Mouse (Mus musculus): ENCODE measurements at regions not wholly inside any gene's neighbourhood (a gene's known extent, or its start where the extent isn't known, plus 50 kb on each side); places are given as distances from the start of the nearest gene placed in this dataset.

DNA sequence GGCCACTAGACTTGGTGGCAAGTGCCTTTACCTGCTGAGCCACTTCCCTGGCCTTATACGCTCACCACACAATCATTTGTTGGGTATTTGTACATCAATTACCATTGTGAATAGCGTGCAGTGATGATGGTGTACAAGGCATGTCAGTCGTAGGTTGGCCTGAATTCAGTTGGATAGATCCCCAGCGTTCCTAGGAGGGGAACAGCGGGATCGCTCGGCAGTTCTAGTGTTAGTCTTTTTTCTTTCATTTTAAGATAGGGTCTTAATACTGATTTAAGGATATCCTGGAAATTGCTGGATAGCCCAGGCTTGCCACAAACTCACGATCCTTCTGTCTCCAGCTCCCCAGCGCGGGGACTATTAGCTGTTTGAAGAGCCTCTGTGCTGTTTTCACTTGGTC, 92.9 kb upstream of the Arhgap32 start:
- no peaks in the 10 kb centered on the region for H3K4me1 ChIP-seq
- peaks cover 7% of the 10 kb centered on the region for H3K27me3 ChIP-seq (replicated peaks)
- TF ChIP-seq GATA1 (IDR thresholded peaks at IDR 0.05; ENCODE audit: borderline replicate concordance, low read length) (no peak), FLI1 (IDR thresholded peaks at IDR 0.05; ENCODE audit: low read length) (no peak)
- no peaks in the 10 kb centered on the region for H3K36me3 ChIP-seq (replicated peaks; ENCODE audit: low read length)
- H3K4me3 ChIP-seq (replicated peaks): no peak overlapping the region
- H3K9me3 ChIP-seq: no peaks in the 10 kb centered on the region

DNA sequence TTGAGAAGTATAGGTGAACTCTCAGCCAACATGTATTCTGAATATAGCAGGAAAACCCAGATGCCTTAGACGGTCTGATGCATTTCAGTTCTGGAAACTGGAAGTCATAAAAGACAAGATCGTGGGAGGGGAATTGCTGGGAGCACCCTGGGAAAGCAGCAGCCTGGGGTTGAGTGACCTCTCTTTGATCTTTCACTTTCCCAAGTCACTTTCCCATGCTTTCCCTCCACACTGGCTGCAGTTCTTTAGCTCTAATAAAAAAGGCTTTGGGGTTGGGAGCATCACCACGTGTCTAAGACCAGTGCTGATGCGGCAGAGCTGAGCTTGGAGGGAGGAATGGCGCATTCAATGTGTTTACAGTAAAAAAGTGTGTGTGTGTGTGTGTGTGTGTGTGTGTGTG, 91.2 kb upstream of the Arhgap32 start:
- H3K4me3 ChIP-seq (replicated peaks): no peak overlapping the region
- H3K36me3 ChIP-seq (replicated peaks; ENCODE audit: low read length): no peaks in the 10 kb centered on the region
- no peaks in the 10 kb centered on the region for H3K4me1 ChIP-seq
- no peaks in the 10 kb centered on the region for H3K9me3 ChIP-seq
- no peak for TF ChIP-seq FLI1 (IDR thresholded peaks at IDR 0.05; ENCODE audit: low read length)
- TF ChIP-seq GATA1 (IDR thresholded peaks at IDR 0.05; ENCODE audit: borderline replicate concordance, low read length): no peak
- peaks cover 17% of the 10 kb centered on the region for H3K27me3 ChIP-seq (replicated peaks)

DNA sequence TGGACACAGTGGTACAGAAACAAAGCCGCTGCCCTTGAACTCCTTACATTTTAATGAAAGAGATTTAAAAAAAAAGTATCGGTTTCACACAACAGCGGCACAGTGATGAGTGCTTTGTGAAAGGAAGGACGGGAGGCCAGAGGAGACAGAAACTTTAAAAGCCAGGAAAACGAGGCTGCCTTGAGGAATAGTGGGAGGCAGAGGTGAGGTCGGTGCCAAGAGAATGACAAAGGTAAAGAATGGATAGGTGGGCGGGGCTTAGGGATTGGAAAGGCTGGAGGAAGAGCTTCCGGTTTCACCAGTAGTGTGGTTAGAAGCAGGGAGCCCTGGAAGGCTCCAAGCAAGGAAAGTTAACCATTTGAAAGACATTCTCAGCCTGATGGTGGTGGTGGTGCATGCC, 88.0 kb upstream of the Arhgap32 start:
- TF ChIP-seq GATA1 (IDR thresholded peaks at IDR 0.05; ENCODE audit: borderline replicate concordance, low read length) (no peak), FLI1 (IDR thresholded peaks at IDR 0.05; ENCODE audit: low read length) (no peak)

DNA sequence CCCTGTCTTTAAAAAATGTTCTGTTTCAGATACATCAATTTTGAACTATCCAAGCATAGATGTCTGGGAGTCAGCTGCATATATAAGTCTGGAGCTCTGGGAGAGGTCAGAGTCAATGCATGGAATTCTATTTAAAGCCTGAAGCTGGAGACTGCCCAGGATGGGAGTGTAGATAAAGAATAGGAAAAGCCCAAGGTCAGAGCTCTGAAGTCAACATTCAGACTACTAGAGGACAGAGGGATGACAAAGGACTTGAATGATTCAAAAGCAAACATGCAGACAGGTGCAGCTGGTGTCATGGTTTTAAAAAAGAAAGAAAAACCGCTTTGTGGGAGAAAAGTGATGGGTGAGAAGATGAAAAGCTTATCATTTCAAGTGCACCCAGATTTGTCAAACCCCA, 86.9 kb upstream of the Arhgap32 start:
- Histone ChIP-seq H3K9me3 (no peaks in the 10 kb centered on the region), H3K4me1 (peaks cover 10% of the 10 kb centered on the region), H3K4me3 (replicated peaks) (no peak overlapping the region), H3K27me3 (replicated peaks) (peaks cover 55% of the 10 kb centered on the region), H3K36me3 (replicated peaks; ENCODE audit: low read length) (no peaks in the 10 kb centered on the region)
- TF ChIP-seq FLI1 (IDR thresholded peaks at IDR 0.05; ENCODE audit: low read length): no peak
- no peak for TF ChIP-seq GATA1 (IDR thresholded peaks at IDR 0.05; ENCODE audit: borderline replicate concordance, low read length)

More for the DNA sequence above, 88.0 kb upstream of the Arhgap32 start:
- no peak overlapping the region for H3K4me3 ChIP-seq (replicated peaks)
- no peaks in the 10 kb centered on the region for H3K36me3 ChIP-seq (replicated peaks; ENCODE audit: low read length)
- peaks cover 9% of the 10 kb centered on the region for H3K4me1 ChIP-seq
- H3K9me3 ChIP-seq: no peaks in the 10 kb centered on the region
- H3K27me3 ChIP-seq (replicated peaks): peaks cover 45% of the 10 kb centered on the region

DNA sequence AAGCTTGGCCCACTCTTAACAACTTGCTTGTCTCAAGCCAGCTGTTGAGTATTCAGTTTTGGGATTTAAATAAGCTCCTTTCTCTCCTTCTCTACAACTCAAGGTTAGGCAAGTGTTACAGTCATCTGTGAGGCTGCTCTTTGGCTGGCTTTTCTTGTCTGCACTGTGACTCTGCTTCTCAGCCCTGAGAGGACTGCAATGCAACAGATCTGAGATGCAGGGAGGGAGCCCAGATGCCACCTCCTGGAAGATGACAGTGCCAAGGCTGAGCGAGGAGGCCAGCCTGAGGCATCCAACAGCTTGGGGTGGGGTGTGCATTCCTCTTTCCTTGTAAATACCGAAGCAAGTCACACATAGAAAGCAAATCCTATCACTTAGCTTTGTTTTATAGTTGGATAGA, 86.2 kb upstream of the Arhgap32 start:
- Histone ChIP-seq H3K9me3 (no peaks in the 10 kb centered on the region), H3K27me3 (replicated peaks) (peaks cover 62% of the 10 kb centered on the region), H3K36me3 (replicated peaks; ENCODE audit: low read length) (no peaks in the 10 kb centered on the region), H3K4me3 (replicated peaks) (no peak overlapping the region), H3K4me1 (peaks cover 10% of the 10 kb centered on the region)
- TF ChIP-seq FLI1 (IDR thresholded peaks at IDR 0.05; ENCODE audit: low read length): no peak
- no peak for TF ChIP-seq GATA1 (IDR thresholded peaks at IDR 0.05; ENCODE audit: borderline replicate concordance, low read length)

- Histone ChIP-seq H3K27me3 (replicated peaks) (peaks cover 66% of the 10 kb centered on the region), H3K4me3 (replicated peaks) (no peak overlapping the region)
- TF ChIP-seq FLI1 (IDR thresholded peaks at IDR 0.05; ENCODE audit: low read length) (no peak), GATA1 (IDR thresholded peaks at IDR 0.05; ENCODE audit: borderline replicate concordance, low read length) (no peak)
These were observed 85.7 kb upstream of the Arhgap32 start for GRCm38 (mm10) chr9:32030203-32030602.

DNA sequence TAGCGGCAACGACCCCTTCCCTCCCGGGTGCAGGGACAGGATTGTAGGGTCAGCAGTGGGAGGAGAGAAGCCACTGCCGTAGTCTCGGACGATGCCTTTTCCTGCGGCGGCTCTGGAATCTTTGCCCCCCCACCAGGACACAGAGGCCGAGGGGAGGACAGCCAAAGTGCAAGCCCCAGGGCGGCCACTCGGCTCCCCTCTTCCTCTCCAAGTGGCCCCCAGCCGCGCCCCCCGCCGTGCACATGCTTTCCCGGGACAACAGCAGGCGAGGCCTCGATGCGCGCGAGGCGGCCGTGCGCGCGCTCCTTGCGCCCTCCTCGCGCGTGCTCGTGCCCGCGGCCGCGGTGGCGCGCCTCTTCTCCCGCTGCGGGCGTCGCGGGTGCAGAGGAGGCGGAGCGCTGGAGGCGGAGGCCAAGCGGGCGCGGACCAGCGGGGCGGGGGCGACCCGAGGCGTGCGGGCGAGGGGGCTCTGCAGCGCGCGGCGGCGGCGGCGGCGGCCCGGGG, 83.9 kb upstream of the Arhgap32 start:
- TF ChIP-seq GATA1 (IDR thresholded peaks at IDR 0.05; ENCODE audit: borderline replicate concordance, low read length) (no peak), FLI1 (IDR thresholded peaks at IDR 0.05; ENCODE audit: low read length) (no peak)
- H3K9me3 ChIP-seq: no peaks in the 10 kb centered on the region
- H3K4me3 ChIP-seq (replicated peaks): peak overlapping the region; percentile 88
- no peaks in the 10 kb centered on the region for H3K36me3 ChIP-seq (replicated peaks; ENCODE audit: low read length)
- peaks cover 10% of the 10 kb centered on the region for H3K4me1 ChIP-seq
- H3K27me3 ChIP-seq (replicated peaks): peaks cover 69% of the 10 kb centered on the region

More at GRCm38 (mm10) chr9:32030203-32030602, 85.7 kb upstream of the Arhgap32 start:
- no peaks in the 10 kb centered on the region for H3K36me3 ChIP-seq (replicated peaks; ENCODE audit: low read length)
- H3K4me1 ChIP-seq: peaks cover 10% of the 10 kb centered on the region
- H3K9me3 ChIP-seq: no peaks in the 10 kb centered on the region

GRCm38 (mm10) chr9:32032521-32033185, 83.3 kb upstream of the Arhgap32 start:
- H3K4me1 ChIP-seq: peaks cover 10% of the 10 kb centered on the region
- H3K9me3 ChIP-seq: no peaks in the 10 kb centered on the region
- no peaks in the 10 kb centered on the region for H3K36me3 ChIP-seq (replicated peaks; ENCODE audit: low read length)
- H3K27me3 ChIP-seq (replicated peaks): peaks cover 65% of the 10 kb centered on the region
- TF ChIP-seq FLI1 (IDR thresholded peaks at IDR 0.05; ENCODE audit: low read length) (no peak), GATA1 (IDR thresholded peaks at IDR 0.05; ENCODE audit: borderline replicate concordance, low read length) (no peak)
- peak overlapping the region; percentile 88 for H3K4me3 ChIP-seq (replicated peaks)

DNA sequence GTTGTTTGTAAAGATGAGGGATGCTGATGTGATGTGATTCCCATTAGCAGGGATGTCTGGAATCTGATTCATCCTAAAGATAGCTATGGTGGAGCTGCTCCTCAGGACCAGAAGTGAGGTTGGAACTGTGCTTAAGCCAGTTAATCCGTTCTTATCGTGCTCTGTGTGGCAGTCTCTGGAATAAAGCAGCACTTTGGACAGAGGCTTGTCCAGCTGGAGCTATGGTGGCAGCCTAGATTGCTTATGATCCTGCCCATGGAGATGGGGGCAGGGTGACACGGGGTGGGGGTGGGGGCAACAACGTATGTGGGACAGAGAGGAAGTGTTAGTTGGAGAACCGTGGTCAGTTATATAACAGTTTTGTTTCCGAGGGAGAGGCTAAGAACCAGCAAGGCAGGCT, 82.0 kb upstream of the Arhgap32 start:
- peaks cover 60% of the 10 kb centered on the region for H3K27me3 ChIP-seq (replicated peaks)
- H3K36me3 ChIP-seq (replicated peaks; ENCODE audit: low read length): no peaks in the 10 kb centered on the region
- H3K4me1 ChIP-seq: peaks cover 10% of the 10 kb centered on the region
- no peaks in the 10 kb centered on the region for H3K9me3 ChIP-seq
- TF ChIP-seq FLI1 (IDR thresholded peaks at IDR 0.05; ENCODE audit: low read length): no peak
- no peak for TF ChIP-seq GATA1 (IDR thresholded peaks at IDR 0.05; ENCODE audit: borderline replicate concordance, low read length)
- no peak overlapping the region for H3K4me3 ChIP-seq (replicated peaks)

DNA sequence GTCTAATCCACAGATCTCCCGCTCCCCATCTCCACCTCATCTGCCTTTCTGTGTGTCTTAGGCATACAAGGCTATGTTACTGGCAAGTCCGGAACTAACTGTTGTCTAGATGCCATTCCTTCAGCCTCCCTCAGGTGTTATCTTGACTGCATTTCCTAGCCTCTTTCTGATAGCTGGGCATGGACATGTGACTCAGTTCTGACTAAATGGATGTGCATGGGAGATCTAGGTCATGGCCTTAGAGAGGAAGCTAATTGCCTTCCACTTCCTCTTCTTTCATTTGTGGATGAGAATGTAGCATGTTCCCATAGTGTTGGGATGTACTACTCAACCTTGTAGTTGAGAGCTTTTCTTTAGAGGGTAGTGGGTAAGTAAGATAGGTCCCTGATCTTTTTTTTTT, 75.9 kb upstream of the Arhgap32 start:
- TF ChIP-seq GATA1 (IDR thresholded peaks at IDR 0.05; ENCODE audit: borderline replicate concordance, low read length): no peak
- no peak for TF ChIP-seq FLI1 (IDR thresholded peaks at IDR 0.05; ENCODE audit: low read length)
- Histone ChIP-seq H3K27me3 (replicated peaks) (peaks cover 5% of the 10 kb centered on the region), H3K9me3 (no peaks in the 10 kb centered on the region), H3K36me3 (replicated peaks; ENCODE audit: low read length) (no peaks in the 10 kb centered on the region), H3K4me3 (replicated peaks) (no peak overlapping the region), H3K4me1 (no peaks in the 10 kb centered on the region)
